Mouse (Mus musculus) lung, postnatal 0 days (tissue): Measurements from ENCODE around the gene Pip4k2a.

Experiments
- CTCF ChIP-seq: IDR thresholded peaks from 2 replicates; pipeline ENCODE4 v1.5.1; 2016; ENCODE audit warnings: antibody characterized with exemption, mild to moderate bottlenecking
- EP300 ChIP-seq: IDR thresholded peaks from 2 replicates; pipeline ENCODE4 v1.6.1; 2016; ENCODE audit warnings: antibody characterized with exemption, mild to moderate bottlenecking, control low read depth

DNA sequence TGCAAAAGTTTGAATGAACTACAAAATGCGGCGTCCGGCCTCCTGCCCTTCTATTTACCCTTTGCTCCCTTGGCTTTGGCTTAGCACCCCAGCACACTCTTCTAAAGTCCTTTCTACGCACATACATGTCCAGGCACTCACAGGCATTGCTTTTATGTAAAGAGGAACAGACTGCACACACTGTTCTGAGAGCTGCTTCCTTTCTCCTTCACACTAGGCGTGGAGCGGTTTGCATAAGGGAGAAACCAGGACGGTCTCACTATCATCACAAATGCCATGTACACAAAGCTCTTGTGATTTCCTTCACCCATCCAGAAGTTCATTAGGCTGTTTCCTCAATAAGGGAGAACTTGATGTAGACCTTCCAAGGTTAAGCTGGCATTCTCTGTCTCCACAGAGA, 8.2 kb upstream of the Pip4k2a start:
- TF ChIP-seq CTCF (no peak), EP300 (no peak)
